Mouse (Mus musculus): ENCODE measurements around the gene Socs2.

Gene Socs2

DNA sequence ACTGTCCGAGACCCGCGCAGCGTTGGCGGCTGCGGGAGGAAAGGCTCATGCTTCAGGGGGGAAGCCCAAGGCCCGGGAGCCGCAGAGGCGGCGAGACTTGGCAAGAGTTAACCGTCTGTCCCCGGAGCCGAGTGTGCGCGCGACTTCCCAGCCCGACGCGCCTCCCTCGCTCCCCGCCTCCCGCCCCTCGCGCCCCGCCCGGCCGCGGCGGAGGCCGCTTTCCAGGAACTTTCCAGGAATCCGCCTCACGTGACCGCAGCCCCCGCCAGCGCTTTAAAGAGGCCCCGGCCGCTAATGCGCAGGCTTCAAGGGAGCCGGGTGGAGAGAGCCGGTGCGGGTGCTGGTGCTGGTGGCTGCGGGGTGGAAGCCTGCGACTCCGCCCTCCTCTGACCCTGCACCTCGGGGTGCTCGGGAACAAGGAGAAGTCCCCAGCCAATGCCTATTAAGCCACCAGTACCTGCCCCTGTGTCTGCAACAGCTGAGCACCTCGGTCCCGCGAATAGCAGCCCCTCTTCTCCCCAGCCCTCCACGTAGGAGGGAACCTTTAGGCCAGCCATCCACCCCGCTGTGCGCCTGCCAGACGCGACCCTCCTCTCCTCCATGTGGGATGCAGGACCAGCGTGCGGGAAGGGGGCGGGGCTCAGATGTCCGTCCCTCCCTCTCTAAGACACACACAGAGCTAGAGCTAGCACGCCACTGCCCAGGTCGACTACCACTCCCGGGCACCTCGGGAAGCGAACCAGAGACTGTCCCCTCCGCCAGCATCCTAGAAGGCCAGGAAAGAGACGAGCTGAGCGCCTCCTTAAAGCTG is at the start of gene Socs2:
TSS of gene Socs2 (minus strand) at position 496 of the 811 bp plus-strand sequence.
- in situ Hi-C loops (cut with MboI, MseI), result no loop called here

DNA sequence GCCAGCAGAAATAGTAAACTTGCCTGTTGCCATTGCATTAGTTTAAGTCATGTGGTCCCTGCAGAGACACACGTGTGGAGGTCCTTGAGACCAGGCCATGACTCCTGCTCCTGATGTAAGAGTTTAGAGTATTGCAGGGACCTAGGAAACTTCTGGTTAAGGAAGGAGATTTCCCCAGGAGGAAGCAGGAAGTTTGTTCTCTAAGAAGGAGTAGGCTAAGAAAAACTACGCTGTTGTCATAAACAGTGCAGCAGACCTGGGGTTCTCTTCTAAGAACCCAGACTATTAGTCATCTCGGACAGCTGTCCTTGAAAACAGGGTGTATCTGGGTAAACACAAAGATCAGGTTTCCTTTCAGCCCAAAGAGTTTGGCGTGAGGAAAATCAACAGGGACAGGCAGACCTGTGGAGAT is 48.5 kb upstream of the Socs2 start:
- in situ Hi-C loops (cut with MboI, MseI), result no loop called here

DNA sequence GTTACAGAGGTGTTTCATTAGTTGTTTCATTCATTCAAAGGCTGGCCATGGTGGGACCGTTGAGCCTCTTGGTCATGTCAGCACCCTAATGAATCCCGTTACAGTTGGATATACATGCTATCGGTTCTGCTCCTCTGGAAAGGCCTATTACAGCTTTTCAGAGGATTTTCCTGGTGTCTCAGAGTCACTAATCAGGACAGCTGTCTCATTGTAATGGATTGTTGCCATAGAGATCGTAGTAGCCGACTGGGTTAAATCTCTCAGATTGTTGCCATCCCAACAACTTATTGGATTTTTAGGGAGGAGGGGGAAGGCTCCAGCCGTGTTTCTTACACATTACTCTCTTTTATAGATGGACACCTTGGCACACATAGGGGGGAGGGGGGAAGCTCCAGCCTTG is 47.5 kb upstream of the Socs2 start:
- in situ Hi-C loops (cut with MboI, MseI), result no loop called here

DNA sequence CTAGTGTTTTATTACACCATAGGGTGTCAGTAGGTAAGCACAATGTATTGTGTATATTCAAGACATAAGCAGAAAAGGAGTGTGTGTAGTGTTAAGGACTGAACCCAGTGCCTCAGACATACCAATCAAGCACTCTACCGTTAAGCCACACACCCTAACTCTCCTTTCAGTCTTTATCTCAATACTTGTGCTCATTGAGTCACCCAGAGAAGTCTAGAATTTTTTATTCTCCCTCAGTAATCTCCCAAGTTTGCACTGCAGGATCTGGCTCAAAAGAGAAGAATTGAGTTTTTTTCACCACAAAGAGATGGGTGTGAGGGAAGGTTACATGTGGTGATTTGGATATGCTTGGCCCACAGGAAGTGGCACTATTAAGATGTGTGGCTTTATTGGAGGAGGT is 45.3 kb upstream of the Socs2 start:
- in situ Hi-C loops (cut with MboI, MseI), result no loop called here

DNA sequence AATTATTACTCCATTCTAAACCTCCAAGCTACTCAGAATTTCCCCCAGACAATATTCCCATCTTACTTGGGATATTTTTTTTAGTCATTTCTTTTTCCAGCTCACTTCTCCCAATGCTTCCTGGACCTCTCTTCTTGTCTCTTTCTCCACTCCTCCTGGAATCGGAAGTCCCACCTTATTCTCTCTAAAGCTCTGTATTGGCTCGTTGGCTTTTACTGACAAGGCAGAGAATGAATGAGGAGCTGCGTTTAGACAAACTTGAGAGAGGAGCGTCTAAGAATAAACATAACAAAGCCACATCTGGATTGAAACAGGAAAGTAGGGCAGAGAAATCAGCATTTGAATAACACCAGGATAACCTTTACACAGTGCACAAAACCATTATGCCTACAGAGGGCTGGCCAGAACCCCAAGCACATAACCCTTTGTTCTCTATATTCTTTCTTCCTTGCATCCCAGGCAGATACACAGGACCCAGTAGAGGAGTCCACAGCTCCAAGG is 44.1 kb upstream of the Socs2 start:
- in situ Hi-C loops (cut with MboI, MseI), result no loop called here

DNA sequence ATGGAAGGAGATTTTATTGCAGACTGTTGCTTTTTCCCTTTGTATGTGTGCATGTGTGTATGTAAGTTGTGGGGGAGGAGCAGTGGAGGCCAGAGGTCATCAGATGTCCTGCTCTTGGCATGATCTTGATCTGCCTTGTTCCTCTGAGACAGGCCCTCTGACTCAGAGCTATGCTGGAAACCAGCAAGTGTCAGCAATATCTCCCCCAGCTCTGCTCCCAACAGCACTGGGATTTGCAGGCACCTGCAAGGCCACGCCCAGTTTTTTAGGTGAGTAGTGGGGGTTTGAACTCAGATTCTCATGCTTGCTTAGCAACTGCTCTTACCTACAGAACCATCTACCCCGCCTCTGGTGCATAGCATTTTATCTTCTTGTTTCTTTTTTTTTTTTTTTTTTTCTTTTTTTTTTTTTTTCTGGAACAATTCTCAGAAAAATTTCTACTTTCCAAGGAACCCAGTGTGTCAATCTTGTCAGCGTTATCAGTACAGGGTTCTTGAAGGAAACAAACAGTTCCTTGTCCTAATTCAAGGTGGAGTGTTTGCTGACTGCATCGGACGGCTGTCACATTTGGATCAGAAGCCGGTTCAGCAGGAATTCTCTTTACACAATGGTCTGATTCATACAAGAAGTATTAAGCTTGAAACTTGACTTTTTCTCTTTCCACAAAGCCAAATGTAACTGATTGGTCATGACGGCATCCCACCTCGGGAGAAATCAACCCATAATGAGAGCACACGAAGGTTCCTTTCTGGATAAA is 41.2 kb upstream of the Socs2 start:
- in situ Hi-C loops (cut with MboI, MseI), result no loop called here

DNA sequence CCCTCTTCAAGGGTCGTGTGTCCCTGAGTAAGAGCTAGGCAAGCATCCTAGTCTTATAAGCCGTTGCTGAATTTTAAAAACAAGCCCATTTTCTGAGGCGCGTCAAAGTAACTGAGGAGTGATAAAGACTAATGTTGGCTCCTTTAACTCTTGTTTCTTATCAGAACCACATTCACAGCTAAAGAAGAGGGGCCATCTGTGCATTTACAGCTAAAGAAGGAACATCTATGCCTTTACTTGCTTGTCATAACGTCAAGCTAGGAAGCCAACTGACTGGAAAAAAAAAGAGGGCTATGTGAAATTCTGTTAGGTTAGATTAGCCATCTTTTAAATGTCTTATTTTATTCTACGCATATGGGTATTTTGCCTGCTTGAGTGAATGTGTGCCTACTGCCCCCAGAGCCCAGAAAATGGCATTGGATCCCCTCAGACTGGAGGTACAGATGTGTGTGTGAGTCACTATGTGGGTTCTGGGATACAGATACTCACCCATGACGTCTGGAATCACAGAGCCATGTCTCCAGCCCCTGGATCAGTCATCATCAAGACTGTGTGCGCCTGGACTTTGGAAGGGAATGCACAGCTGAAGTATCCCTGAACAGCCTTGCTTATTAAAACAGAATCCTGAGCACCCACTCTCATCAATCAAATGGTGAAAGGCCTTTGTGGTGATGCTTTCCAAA is 40.5 kb upstream of the Socs2 start:
- in situ Hi-C loops (cut with MboI, MseI), result no loop called here

DNA sequence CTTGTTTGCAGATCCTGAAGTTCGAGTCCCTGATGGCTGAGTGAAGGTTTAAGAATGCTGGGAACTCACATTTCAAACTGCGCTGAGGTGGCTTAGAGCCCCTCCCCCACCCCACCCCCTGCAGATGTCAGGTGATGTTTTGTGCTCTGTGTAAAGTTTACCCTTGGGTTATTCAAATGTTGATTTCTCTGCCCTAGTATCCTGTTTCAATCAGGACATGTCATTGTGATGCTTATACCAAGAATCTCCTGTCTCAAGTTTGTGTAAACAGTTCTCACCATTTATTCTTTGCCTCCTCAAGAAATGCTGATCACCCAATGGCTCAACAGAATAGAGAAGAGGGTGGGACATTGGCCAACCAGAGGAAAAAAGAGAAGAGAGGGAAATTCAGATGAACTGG is 39.1 kb upstream of the Socs2 start:
- in situ Hi-C loops (cut with MboI, MseI), result no loop called here

DNA sequence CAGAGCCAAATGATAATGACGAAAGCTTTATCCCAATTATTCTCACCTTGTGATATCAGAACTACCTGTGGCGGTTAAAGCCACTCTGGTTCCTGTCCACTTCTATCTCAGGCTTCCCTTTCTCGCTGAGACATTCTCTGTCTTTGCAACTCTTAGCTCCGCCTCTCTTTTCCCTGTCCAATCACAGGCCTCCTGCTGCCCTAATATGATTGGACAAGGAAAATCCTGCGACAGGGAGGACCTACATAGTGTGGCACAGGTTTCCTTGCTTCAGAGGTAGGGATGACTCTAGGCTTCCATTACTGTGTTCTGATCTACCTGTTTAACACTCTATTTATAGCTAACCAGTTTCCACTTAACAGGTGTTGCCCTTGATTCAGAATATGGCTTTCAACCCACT is 36.3 kb upstream of the Socs2 start:
- in situ Hi-C loops (cut with MboI, MseI), result no loop called here

DNA sequence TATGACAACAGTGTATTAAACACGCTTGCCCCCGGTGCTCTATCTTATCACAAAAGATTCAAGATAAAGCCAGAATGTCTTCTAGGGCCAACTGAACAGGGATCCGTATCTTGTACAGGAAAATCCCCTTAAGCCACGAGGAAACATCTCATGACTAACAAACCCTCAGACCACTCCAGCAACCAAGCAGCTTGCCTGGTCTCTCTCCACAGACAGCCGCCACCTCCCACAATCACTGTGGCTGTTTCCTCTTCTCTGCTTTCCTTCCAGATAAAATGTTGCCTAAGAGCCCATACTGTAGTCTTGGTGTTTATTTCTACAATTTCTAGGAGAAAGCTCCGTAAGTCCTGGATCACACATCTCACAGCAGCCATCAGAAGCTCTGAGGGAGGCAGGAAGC is 32.1 kb upstream of the Socs2 start:
- in situ Hi-C loops (cut with MboI, MseI), result no loop called here

DNA sequence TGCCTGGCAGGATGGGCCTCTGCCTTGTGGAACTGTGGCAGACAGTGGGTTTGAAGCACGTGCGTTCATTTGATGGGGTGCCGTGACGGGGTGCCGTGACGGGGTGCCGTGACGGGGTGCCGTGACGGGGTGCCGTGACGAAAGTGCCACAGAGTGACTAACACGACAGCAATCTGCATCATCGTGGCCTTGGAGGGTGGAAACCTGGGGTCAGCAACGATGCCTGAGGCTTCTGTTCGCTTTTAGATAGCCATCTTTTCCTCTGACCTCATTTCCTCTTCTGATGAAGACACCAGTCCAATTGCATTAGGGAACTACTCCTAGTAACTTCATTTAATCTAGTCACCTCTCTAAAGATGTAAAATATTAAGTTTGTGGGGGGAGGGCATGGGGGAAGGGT is 31.0 kb upstream of the Socs2 start:
- in situ Hi-C loops (cut with MboI, MseI), result no loop called here

DNA sequence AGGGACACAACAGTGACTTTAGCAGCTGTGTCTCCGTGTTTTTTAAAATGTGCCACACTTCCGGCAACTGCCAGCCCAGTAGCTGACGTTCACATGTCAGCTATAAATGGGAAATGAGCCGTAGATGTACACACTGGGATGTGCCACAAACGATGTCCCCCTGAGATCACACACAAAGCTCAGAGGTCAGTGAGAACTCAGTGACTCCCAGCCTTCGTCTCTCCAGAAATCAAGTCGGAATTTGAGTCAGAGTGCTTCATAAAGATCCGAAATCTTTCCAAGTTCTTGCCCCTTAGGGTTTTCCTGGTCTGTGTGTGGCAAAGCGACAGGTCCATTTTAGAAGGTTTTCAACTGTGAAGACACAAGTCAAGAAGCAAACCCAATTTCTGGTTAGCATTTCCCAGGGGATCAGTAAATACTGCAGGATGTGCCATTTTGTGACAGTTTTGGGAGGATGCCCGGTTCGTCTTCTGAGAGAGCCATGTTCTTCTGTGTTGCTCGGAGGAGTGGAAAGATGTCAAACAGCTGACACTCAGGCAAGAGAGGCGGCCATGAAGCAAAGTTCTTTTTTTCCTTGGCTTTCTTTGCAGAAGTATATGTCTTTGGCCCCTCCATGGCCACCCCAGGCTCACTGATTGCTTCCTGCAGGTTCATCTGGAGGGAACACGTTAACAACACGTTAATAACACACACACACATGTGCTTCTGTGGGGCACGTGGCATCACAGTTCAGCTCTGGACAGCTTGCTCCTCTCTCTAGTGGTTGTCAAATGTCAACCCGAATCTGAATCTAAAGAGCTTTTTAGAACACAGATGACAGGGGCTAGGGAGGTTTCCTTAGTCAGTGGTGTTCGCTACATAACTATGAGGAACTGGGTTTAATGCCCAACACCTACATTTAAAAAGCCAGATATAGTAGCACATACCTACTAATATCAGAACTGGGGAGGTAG is 28.4 kb upstream of the Socs2 start:
- in situ Hi-C loops (cut with MboI, MseI), result no loop called here

DNA sequence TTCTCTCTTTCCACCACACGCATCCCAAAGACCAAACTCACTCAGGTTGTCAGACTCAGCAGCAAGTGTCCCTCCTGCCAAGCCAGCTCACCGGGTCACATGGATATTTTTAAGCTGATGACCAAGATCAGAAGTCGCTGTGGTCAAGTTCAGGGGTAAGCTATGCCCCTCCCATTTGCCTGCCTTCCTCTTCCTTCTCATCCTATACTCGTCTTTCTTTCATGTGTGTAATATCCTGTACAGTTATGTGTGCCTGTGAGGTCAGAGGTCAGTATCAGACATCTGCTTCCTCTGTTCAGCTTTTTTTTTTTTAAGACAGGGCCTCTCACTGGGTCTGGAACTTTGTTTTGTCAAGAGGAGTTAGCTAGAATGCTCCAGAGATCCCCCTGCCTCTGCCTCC is 25.4 kb upstream of the Socs2 start:
- in situ Hi-C loops (cut with MboI, MseI), result no loop called here

DNA sequence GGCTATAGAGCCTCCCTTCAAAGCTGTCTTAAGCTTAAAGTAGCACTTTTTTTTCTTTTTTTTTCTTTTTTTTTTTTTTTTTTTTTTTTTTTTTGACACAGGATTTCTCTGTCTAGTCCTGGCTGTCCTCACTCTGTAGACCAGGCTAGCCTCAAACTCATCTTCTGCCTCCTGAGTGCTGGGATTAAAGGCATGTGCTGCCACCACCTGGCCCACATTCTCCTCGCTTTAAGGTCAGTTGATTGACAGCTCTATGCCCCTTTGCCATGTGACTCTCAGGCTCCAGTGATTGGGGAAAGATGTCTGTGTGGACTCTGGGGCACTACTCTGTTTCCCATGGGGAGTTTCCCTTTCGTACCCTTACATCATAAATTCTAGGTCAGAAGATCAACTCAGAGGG is 23.6 kb upstream of the Socs2 start:
- in situ Hi-C loops (cut with MboI, MseI), result no loop called here

DNA sequence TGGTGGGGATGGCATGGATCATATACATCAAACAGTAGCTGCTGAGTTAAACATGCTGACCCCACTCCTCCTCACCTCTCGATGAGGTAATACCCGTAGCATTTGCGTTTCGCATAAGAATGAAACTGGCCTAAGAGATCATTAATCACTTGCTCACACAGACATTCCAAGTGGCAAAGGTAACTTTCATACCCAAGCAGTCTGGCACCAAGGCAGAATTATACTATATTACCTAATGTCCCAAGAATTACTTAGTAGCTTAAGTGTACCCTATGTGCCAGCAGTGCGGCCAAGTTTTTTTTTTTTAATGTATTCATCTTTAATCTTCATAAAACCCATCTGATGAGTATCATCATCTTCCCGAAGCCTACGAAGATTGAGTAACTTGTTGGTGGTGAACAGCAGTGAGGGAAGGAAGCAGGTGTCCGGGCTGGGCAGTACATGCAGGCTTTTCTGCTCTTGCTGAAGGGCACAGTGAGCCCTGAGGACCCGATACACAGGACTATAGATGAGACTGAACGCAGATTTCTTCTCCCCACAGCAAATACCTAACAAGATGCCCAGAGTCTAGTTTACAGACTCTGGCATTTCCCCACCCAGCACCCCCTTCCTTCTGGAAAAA is 22.8 kb upstream of the Socs2 start:
- in situ Hi-C loops (cut with MboI, MseI), result loop anchor here (10.0 kb wide), 1 partner anchor 1765 kb away; no protein-coding TSS in a partner anchor

DNA sequence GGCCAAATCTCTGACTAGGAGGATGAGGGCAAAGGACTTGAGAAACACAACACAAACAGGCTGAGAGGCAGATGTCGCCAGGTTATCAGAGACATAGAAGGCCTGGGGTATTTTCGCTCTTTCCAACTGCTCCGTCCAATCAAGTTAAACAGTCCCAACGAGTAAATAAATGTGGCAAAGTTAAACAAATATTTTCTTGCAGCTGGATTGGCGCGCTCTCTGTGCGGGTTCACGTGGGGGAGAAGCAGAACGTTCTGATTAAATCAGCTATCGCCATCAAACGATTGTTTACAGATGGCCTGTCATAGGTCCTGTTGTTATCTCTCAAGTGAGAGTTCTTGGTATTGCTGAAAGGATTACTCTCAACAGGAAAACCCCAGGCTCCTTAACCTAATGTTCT is 22.0 kb upstream of the Socs2 start:
- in situ Hi-C loops (cut with MboI, MseI), result loop anchor here (10.0 kb wide), 1 partner anchor 1764 kb away; no protein-coding TSS in a partner anchor

DNA sequence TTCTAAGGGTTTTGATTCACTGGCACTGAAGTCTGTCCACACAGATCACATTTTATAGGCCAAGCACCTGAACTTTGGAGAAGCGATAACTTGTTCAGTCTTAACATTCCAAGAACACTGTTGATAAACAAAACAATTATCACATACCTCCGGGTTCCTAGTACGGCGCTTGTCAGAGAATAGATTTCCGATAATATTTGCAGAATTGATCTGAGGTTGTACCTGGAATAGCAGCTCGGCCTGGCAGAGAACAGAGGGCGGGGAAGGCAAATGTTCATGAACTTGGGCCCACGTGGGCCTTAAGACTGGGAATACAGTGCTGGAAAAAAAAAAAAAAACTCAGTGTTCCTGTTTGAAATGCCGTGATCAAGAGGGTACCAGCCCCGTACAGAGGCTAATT is 13.3 kb upstream of the Socs2 start:
- in situ Hi-C loops (cut with MboI, MseI), result loop anchor here (10.0 kb wide), 1 partner anchor 1755 kb away; no protein-coding TSS in a partner anchor

DNA sequence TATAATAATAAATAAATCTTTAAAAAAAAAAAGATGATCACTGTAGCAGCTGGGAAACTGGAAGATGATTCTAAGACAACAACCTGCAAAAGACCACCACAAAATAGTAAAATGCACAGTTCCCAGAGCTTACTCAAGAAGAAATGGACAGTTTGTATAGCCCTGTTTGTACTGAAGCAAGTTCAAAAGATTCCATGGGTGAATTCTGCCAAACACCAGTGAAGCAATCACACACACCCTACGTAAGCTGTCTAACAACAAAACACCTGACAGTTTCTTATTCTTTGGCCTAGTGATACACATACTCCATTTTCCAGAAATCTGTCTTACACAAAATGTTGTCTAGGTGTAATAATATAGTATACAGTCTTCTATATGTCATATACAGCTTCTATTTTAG is 12.1 kb upstream of the Socs2 start:
- in situ Hi-C loops (cut with MboI, MseI), result no loop called here

DNA sequence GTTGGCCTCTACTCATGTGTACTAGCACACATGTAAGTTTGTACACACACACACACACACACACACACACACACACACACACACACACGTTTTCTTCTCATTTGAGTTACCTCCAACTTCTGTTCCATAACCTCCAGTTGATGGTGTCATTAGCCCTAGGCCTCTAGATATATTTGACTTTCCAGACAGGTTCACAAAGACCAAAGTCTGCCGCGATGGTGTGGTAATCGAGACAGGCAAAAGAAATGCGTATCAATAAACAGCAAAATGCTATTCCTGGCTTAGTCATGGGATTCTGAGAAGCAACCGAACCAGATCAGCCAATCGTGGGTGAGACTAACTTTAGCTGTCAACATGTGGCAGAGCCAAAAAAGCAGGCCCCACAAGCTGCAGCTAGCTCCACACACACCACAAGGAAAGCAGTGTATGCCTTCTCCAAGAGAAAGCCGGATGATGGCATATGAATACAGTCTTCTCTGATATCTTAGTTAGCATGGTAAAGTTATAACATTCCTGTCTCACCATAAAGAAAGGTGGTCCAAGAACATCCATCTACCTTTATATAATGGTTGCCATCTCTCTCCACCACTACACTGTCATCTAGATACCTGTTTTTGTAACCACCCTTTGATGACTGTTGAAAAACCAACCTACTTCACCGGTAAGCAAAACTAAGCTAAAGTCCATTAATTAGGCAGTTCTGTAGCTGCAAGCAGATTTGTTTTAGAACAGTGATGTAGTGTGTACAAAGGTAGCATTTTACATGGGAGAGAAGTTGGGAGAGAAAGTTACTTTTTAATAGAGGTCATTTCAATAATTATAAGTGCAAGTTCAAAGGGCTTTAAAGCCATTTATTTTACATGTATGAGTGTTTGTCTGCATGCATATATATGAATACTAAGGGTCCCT is 9.5 kb upstream of the Socs2 start:
- in situ Hi-C loops (cut with MboI, MseI), result no loop called here

DNA sequence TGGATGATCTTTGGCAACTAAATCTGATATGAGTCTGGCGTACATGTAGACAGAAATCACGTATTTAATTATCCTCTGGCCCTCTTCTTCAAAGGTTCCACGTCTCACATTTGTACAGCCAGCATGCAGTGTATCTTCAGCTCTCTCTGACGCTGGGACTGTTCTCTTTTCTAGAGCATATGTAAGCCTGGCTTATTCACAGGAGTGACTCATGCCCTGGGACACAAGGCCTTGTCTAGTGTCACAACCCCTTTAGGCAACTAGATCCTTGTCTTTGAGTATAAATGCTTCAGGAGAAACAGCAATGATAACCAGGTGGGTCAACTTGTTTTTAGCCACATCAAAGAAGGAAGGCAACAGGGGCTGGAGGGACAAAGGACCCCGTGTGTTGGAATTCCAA is 5.7 kb upstream of the Socs2 start:
- in situ Hi-C loops (cut with MboI, MseI), result no loop called here
